Mouse (Mus musculus) megakaryocyte-erythroid progenitor cell, adult 5-6 weeks (primary cell): ENCODE measurements around the gene Ttc38. TPM values are rescaled to one million over a fixed set of nuclear protein-coding genes. Genes with fewer than 3 reads are reported as not detected.

ENCODE experiments used
- ATAC-seq: replicated peaks from 2 replicates; pipeline ENCODE4 v1.8.0; 2016; ENCODE audit warnings: mild to moderate bottlenecking, inconsistent platforms; ENCODE audit not compliant: severe bottlenecking, poor library complexity, low FRiP score, low TSS enrichment
- total RNA-seq, 2 experiments: library from RNA; stranded (forward) in 1 of 2; stranded (reverse) in 1 of 2; fragments of 200-1000, 215-1000 nt in 1 of 2; fragments of >200 nt in 1 of 2; fragmentation: Nextera tagmentation in 1 of 2; gene quantifications; 2 replicates each; pipeline ENCODE4 v1.2.3; 2014 to 2017

The Ttc38 gene
- 3.3 and 5.3 TPM in 2 replicates for total RNA-seq (2014; fragmentation: Nextera tagmentation)
- 2.2 and 2.5 TPM in 2 replicates for total RNA-seq (2017)

DNA sequence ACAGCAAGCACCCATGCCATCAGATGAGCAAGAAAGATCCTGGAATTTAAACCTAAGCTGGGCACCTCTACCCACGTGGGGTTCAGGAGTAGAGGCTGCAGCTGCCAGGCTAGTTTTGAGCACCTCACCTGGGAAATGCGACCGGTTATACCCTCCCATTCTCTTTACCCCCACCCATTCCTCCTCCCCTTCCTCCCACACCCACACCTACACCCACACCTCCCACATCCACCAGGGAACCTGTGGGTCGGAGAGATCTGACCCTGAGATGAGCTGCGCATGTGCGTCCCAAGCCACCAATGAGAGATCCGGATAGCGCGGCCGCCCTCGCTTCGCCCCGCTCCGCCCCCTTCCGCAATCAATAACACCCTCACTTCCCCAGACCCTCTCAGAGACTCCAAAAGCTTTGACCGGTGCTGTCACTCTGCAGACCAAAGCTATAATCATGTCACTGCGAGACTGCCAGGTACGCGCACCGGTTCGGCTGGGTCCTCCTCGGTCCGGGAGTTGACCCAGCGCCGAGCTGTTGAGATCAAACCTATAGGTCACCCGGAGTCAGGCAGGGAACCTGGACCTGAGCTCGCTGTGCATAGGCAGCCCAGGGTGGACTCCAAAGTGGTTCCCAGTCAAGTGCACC, at the start of gene Ttc38:
Gene Ttc38 (plus strand): TSS at position 353 of the 637 bp plus-strand sequence.
- peak; percentile 91 for ATAC-seq

- ATAC-seq = no peak
These were observed 49.0 kb upstream of the Ttc38 start for GRCm38 (mm10) chr15:85783146-85783545.

DNA sequence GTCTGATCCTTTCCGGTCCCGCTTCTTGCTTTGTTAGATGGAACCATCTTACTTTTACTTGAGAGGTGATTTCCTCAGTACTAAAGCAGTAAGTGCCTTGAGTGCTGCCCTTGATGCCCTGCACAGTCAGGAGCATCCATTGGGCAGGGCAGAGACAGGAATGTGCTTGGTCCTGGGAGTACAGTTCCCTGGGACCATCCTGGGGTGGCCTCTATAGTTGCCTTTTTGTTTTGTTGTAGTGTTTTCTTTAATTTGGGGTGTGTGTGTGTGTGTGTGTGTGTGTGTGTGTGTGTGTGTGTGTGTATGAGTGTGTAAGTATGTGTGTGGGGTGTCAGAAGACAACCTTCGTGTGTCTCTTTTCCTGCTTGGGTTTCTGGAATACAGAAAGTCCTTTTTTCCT, 47.8 kb upstream of the Ttc38 start:
- no peak for ATAC-seq

GRCm38 (mm10) chr15:85786711-85787110, 45.4 kb upstream of the Ttc38 start:
- peak; percentile 41; the same call in 1 of the 2 replicates for ATAC-seq

DNA sequence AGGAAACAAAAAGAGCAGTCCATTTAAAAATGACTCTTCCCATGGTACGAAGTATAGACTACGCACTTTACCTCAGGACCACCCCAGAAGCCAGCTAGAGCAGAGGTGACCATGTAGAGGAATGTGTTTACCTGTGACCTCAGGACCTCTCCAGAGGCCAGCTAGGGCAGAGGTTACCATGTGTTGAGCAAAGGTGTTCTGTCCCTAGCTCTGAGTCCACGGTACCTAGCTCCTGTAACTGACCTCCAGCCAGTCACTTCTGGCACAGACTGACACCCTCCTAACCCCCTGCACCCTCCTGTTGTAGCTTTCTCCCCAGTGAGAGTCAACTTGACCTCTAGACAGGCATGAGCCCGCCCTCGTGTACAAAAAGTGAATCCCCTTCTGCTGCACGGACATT, 44.6 kb upstream of the Ttc38 start:
- no peak for ATAC-seq

GRCm38 (mm10) chr15:85788051-85788450, 44.1 kb upstream of the Ttc38 start:
- ATAC-seq = no peak

- no peak for ATAC-seq
These were observed 43.5 kb upstream of the Ttc38 start for GRCm38 (mm10) chr15:85788633-85789032.

- no peak for ATAC-seq
These were observed 40.7 kb upstream of the Ttc38 start for GRCm38 (mm10) chr15:85791449-85791848.

DNA sequence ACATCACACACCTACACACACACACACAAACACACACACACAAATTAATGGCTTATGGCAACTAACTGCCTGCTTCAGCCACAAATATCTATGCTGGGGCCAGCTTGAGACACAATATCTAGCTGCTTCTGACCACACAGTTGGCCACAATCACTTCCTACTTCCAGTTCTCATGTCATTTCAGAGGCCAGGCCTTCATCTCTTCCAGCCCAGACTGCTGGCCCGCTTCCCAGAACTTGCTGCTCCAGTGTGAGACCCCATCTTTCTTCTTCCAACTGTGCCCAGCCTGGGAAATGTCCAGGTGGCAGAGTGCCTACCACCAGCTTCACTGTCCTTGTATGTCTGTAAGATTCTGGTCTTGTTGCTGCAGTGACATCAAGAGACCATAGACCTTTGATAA, 39.3 kb upstream of the Ttc38 start:
- ATAC-seq = no peak

- ATAC-seq = no peak
These were observed 36.6 kb upstream of the Ttc38 start for GRCm38 (mm10) chr15:85795516-85795915.

GRCm38 (mm10) chr15:85798676-85799075, 33.4 kb upstream of the Ttc38 start:
- no peak for ATAC-seq

- no peak for ATAC-seq
These were observed 29.2 kb upstream of the Ttc38 start for GRCm38 (mm10) chr15:85802931-85803330.

- ATAC-seq = no peak
These were observed 25.2 kb upstream of the Ttc38 start for GRCm38 (mm10) chr15:85806886-85807285.

DNA sequence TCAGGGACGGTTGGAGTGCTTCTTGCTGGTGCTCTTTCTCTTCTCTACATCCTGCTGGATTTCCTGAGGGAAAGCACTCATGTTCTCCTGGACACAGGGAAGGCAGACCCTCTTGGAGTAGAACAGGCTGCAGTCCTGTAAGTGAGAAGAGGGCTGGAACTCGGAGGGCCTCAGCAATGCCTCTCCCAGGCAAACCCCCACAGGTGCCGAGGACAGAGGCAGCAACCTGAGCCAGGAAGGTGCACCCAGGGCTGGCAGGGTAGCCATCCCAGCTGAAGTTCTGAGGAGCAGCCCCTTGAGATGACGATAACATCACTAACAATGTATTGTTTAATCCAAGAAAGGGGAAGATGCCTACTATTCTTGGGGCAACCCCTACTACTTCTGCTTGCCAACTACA, 24.7 kb upstream of the Ttc38 start:
- ATAC-seq = no peak

- ATAC-seq = no peak
These were observed 24.1 kb upstream of the Ttc38 start for GRCm38 (mm10) chr15:85808031-85808430.

- no peak for ATAC-seq
These were observed 23.7 kb upstream of the Ttc38 start for GRCm38 (mm10) chr15:85808434-85808833.

- no peak for ATAC-seq
These were observed 23.0 kb upstream of the Ttc38 start for GRCm38 (mm10) chr15:85809091-85809490.

- ATAC-seq = no peak
These were observed 21.7 kb upstream of the Ttc38 start for GRCm38 (mm10) chr15:85810462-85810805.

DNA sequence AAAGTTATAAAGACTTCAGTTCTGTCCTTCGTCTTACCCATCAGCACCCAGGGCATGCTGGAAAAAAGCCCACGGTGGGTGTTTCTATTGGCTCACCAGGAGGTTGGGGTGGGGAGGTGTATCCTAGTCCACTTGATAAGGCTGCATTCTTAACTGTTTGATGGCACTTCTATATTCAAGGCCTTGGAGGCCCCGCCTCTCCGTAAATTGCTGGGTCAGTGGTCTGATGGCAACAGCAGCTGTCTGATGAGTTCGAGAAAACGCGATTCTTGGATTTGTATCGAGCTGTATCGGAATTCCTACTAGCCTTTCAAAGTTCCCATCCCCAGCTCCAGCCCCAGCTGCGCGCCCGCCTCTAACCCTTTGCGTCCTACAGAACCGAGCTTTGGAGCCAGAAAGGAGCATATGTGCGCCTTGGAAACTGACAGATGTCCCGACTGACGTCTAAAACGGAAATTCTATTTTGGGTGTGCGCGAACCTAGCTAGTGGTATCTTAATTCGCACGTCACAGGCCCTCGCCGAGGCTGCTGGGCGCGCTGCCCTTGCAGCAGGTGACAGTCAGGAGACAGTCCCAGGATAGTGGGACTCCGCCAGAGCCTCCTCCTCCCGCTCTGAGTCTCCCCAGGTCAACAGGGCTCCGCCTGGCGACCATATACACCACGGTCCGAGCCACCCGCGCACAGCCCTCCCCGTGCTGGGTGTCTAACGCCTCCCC, 21.1 kb upstream of the Ttc38 start:
- ATAC-seq = peak; percentile 75

GRCm38 (mm10) chr15:85811535-85812277, 20.4 kb upstream of the Ttc38 start, which contains the start of gene Cdpf1:
Cdpf1 (minus strand) TSS chr15:85811697.
- ATAC-seq = peak; percentile 84
